Mouse (Mus musculus): ENCODE data around the gene Zfp513.
A peak's percentile ranks its signal among the peaks of the same experiment; 100 is the strongest.
"Not testable (repeated sequence)": the region's sequence is repeated elsewhere in the genome, so short reads cannot be mapped to it uniquely, and the experiment has no call there.

The Zfp513 gene

DNA sequence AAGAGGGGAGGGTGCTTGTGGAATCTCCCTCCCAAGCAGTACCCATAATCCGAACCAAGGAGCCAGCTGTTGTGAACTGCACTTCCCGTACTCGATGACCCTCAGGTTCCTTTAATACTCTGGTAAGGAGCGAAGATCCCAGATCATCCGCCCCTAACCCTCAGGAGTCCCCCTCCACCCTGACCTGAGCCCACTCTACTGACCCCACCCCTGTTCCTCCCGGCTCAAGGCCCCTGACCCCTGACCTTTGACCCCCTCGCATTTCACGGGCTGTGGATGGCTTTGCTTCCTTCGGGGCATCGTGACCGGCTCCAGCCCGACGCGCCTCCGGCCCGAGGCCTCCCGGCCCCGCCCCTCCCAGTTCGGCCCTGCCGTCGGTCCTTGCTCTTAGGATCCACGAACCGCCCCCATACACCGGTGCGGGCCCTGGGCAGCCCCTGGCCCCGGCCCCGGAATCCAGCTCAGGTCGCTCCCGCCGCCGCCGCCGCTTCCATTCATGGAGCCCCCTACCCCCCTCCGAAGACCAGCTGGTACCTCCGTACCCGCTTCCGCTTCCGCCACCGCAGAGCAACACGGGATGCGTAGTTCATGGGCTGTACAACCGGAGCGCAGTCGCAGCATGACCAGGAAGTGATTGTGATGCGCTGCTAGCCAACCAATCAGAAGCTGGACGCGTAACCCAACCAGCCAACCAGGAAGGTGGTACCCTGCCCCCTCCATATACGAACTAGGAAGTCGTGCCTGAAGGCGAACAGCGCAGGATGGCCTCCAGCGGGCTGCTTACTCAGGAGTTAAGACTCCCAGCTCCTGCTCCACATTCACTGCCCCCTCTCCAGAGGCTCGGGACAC lies at the start of gene Zfp513:
TSS of gene Zfp513 (minus strand) at position 562 of the 849 bp plus-strand sequence.
- peak; percentile 97 for DNase-seq (ENCODE audit: low spot score)

DNA sequence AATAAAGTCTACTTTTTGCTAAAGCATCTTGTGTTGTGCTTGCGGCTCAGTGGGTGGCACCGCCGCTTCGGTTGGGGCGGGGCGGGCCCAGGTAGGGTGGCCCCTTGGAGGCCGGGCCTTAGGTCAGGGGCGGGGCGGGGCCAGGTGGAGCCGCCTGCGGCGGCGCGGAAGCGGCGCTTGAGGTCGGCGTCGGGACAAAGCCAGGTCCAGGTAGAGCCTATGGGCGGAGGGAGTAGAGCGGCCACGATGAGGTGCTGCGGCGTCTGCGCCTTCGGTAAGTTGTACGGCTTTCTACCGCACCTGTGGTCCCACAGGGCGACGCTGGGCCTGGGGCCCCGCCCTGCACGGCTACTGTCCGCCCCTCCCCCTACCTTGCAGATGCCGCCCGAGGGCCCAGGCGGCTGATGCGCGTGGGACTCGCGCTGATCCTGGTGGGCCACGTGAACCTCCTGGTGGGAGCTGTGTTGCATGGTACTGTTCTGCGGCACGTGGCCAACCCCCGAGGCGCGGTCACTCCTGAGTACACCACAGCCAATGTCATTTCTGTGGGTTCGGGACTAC lies 49.5 kb upstream of the Zfp513 start, which contains the start of gene Krtcap3:
TSS of gene Krtcap3 (plus strand) at position 151 of the 561 bp plus-strand sequence.
- DNase-seq (ENCODE audit: low spot score), result peak; percentile 78

DNA sequence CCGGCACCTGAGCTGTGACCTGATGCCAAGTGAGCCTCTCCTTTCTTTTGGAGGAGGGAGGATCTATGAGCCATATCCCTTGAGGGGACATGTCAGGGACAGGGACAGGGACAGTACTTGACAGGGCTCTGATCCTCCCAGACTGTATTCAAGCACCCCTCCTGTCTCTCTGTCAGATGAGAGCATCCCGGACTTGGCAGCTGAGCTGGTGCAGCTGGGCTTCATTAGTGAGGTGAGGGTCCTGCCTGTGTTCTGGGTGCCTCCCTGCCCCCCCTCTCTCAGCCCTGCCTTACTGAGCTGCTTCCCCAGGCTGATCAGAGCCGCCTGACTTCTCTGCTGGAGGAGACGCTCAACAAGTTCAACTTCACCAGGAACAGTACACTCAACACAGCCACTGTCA lies 48.6 kb upstream of the Zfp513 start:
- DNase-seq (ENCODE audit: low spot score), result no peak

DNA sequence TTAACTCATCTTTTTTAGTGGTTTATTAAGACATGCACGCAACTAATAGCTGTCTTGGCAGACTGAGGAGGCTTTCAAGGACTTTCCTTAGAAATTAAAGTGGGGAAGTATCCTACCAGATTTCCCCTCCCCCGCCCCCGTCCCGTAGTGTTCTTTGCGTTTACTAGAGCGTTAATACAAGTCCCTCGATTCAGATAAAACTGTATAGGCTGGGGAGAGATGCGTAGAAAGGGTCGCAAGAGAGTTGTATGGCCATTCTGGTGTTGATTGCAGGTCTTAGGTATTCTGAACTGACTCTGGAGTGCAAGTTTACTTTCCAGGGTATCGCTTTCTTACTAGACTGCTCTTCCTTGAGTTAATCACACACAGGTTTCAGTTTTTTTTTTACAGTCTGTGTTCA lies 40.1 kb upstream of the Zfp513 start:
- no peak for DNase-seq (ENCODE audit: low spot score)

DNA sequence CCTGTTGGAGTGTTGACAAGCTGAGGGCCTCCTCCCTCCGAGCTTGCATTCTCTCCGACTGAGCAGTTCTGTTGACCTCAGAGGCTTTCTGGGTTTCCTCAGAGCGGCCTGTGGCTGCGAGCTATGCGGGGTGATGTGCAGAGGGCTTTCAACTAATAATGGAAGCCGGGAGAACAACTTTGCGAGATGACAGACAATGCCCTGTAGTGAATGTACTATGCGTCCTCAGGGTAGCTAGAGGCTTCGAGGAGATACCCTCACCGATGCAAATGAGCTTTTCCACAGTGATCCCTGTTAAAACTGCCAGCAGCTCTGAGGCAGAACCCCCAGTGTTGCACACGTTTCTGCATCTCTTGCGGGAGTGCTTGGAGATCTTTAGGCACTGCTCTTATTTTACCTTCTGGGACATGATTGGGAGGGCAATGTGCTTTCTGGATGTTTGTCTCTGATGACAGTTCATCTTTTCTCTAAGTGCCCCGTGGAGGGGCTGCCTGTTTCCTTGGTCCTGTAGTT lies 39.5 kb upstream of the Zfp513 start:
- no peak for DNase-seq (ENCODE audit: low spot score)

DNA sequence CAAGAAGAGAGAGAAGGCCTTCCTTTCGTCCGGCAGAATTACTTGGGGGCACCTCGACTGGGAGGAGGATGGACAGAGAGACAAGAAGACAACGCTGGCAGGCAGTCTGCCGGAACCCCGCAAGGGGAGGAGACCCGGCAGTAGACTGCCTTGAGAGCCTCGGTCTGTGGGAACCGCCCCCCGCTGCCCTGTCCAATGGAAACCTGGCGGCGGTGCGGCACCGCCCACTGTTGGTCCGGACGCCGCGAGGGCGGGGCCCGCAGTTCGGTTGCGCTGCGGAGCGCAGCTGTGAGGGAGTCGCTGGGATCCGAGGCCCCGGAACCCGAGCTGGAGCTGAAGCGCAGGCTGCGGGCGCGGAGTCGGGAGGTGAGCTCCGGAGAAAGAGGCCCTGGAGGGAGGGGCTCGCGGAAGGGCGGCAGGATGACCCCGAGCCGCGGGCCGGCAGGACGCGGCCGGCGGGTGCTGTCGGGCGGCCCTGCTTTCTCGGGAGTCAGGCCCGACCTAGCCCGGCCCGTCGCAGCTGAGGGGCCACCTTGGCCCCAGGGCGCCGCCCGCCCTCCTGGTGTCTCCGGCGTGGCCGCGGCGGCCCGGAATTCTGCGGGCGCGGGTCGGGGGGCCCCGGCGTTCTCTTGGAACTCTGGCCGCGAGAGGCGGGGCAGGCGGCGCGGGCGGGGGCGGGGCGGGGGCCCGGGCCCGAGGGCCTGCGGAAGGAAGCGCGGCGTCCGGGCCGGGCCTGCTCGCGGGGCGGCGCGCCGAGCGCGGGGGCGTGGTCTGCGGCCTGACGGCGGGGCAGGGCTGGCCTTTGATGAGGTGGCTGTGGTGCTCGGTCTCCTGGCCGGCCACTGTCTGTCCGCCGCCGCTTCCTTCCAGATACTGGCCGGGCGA lies 38.8 kb upstream of the Zfp513 start, which contains the start of the genes Nrbp1 and Gm9970:
TSS of gene Nrbp1 (plus strand) at position 228 of the 885 bp plus-strand sequence.
TSS of gene Gm9970 (minus strand) at position 596 of the 885 bp plus-strand sequence.
- peak; percentile 97 for DNase-seq (ENCODE audit: low spot score)

DNA sequence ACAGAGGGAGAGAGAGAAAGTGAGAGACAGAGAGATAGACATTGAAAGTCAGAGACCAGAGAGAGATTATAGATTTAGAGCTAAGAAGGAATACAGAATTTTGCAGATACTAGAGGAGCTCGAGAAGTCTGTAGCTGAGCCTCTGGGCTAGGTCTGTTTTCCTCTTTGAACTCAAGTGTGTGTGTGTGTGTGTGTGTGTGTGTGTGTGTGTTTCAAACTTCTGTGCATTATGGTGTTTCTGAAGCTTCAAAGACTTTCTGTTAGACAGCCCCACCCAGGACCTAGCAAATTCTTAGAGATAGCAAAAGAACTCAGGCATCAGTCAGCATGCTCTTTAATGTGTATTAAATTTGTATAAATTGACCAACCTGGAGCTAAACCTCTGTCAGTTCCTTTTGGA lies 24.5 kb upstream of the Zfp513 start:
- no peak for DNase-seq (ENCODE audit: low spot score)

DNA sequence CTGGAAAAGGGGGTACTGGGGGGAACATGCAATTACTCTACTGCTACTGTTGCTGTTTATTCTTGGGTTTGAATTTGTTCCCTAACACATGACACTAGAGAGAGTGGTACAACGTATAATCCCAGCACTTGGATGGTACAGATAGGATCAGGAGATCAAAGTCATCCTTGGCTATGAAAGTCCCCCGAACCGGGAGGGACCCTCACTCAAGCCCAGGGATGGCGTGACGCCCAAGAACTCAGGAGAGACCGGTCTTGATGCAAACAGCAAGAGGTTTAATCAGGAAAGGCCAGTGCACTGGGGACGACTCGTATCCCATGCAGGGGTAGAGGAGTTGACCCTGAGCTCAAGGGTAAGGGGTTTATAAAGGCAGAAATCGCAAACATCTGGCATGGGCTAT lies 20.6 kb upstream of the Zfp513 start:
- no peak for DNase-seq (ENCODE audit: low spot score)

DNA sequence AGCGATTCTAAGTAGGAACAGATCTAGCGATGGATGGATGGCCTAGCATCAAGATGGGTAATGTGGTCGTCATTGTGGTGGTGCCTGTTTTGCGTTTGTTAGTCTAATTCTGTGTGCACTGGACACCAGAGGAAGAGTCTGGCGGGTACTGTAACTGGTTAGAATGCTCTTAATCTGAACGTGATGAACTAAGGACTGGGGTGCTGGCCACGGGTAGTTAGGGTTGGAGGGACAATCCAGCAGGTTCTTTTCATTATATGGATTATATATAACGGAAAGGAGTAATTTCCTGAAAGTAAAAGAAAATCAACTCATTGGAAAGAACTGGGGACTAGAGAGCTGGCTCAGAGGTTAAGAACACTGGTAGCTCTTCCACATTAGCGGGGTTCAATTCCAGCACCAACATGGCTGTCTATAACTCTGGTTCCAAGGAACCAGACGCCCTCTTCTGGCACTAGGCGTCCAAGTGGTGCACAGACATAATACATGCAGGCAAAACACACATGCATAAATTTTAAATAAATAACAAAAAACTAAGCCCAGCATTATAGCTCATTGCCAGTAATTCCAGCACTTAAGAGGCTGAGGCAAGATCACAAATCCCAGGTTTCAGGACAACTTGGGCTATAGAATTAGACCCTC lies 19.3 kb upstream of the Zfp513 start:
- no peak for DNase-seq (ENCODE audit: low spot score)

DNA sequence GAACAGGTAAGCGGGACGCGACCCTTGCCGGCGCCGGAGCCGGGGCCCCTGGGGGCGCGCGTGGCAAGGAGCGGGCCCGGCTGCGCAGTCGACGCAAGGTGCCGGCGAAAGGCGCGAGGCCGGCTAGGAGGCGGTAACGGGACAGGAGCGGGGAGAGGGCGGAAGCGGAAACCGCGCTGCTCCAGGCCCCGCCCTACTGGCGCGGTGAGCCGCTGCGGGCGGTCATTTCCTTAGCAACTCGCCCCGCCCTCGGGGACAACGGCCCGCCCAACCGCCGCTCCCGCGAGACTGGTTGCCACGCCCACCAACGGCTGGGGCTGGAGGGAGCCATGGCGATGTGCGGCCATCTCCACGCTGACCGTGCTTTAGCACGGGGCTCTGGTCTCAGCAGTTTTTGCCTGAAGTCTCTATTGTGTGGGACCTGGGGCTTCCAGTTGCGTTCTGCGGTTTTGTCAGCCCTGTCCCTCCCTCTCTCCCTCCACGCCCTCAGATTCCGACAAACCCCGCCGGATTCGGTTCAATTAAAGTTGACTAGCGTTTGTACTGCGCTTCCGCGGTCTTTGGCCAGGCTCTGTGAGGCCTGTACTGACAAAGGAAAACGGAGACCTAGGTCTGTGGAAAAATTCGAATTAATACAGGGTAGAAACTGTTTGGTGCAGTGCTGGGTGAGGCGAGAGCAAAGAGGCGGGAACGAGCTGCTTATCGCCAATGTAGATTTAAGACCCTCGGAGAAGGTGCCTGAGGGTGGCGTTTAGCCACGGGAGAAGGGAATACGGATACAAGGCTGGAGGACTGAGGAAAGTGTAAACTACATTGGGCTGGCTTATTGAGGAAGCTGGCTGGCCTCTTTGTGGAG lies 18.6 kb upstream of the Zfp513 start, which contains the start of gene Ppm1g:
TSS of gene Ppm1g (minus strand) at position 240 of the 856 bp plus-strand sequence.
- peak; percentile 97 for DNase-seq (ENCODE audit: low spot score)

DNA sequence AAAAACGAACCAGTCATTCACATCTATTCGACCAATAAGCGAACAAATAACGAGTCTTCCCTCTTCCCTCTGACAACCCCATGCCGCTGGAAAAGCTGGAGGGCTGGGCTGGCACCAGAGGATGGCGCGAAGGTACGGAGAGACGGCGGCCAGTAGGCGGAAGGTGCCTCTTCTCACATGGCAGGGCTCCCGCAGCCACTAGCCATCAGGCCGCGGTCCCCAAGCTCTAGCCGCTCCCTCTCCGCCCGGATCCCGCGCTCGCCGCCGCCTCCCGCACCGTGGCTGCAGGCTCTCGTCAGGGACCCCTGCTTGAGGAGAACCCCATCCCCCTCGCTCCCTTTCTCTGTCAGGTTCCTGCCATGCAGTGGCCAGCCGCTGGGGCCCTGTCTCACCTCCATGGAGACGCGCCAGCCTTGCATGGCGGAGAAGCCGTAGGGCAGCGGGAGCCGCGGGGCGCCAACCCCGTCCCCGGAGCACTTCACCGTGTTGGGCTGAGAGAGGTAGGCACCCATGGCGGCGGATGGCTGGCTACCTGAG lies 17.9 kb upstream of the Zfp513 start:
- DNase-seq (ENCODE audit: low spot score), result no peak

DNA sequence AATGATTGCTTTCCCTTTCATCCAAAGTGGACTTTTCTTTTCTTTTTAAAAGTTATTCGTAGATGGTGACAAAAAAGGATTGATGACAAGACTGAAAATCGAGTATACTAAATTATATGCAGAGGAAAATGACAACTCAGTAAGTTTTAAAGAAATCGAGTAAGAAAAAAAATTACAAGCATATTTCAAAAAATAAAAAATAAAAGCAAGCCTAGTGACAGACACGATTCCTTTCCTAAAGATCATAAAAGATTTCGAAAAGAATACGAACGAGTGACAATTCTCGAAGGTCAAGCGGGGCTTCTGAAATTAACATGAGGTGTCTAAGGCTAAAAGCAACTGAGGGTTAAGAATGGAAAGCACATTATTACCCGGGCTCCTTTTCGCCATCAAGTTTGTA lies 17.4 kb upstream of the Zfp513 start:
- DNase-seq (ENCODE audit: low spot score), result no peak

DNA sequence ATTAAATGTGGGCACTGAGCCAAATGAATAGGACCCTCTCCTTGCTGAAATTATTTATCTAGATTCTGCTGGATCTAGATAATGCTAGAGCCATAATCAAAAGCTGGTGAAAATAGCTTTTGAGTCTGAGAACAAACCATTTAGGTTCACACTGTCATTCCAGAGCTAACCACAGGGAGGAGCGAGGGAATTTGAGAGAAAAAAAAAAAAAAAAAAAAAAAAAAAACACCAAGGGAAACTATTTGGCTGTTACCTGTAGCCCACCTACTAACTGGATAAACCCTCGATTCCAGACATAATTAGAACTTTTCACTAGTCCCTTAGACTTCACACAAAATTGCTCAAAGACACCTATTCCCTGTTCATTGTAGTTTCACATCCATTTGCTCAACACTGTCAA lies 17.0 kb upstream of the Zfp513 start:
- DNase-seq (ENCODE audit: low spot score), result no peak

DNA sequence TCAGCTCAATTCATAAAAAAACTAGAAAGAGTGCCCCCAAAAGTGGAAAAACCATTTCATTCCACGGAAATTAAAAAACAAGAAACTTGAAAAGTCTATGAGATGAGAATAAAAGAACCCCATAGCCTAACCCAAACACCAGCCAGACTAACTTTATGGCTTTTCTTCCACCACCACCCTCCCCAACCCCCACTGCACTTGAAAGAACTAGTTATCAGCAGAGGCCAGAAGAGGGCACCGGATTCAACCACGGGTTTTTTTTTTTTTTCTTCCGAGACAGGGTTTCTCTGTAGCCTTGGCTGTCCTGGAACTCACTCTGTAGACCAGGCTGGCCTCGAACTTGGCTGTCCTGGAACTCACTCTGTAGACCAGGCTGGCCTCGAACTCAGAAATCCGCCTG lies 16.2 kb upstream of the Zfp513 start:
- no peak for DNase-seq (ENCODE audit: low spot score)

DNA sequence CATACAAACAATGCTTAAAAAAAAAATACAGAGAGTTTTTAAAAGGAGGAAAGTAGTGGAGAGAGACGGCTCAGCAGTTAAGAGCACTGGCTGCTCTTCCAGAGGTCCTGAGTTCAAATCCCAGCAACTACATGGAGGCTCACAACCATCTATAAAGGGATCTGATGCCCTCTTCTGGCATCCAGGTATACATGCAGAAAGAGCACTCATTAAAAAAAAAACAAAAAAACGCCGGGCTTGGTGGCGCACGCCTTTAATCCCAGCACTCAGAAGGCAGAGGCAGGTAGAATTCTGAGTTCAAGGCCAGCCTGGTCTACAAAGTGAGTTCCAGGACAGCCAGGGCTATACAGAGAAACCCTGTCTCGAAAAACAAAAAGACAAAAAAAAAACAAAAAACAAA lies 14.5 kb upstream of the Zfp513 start:
- DNase-seq (ENCODE audit: low spot score), result not testable (repeated sequence)

DNA sequence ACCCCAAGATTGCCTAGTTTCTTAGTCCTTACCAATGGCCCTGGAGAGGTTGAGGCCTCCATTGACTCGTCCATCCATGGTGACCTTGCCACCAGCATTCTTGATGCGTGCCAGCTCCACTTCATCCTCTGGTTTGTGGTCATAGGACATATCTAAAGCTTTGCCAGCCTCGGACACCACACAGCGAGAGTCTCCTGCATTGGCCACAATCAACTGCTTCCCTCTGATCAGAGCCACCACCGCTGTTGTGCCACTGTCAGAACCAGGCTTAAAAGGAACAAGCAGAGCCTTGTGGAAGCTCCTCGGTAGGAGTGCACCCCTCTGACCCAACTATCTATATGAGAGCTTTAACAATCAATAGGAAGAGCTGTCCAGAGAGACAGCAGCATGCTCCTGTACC lies 2.3 kb upstream of the Zfp513 start:
- DNase-seq (ENCODE audit: low spot score), result no peak

DNA sequence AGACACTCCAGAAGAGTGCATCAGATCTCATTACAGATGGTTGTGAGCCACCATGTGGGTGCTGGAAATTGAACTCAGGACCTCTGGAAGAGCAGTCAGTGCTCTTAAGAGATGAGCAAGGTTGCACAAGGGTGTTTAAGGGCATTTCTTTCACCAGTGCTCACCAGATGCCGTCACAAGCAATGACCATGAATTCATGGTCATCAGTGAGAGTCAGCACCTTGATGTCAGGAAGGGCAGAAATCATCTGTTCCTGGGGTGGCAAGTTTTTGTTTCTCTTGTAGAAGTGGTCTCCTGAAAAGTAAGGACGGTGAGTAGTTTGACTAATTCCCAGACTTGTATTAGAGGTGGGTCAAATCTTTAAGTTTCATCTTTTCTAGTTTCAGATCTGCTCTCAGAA lies 1.8 kb upstream of the Zfp513 start:
- DNase-seq (ENCODE audit: low spot score), result no peak

DNA sequence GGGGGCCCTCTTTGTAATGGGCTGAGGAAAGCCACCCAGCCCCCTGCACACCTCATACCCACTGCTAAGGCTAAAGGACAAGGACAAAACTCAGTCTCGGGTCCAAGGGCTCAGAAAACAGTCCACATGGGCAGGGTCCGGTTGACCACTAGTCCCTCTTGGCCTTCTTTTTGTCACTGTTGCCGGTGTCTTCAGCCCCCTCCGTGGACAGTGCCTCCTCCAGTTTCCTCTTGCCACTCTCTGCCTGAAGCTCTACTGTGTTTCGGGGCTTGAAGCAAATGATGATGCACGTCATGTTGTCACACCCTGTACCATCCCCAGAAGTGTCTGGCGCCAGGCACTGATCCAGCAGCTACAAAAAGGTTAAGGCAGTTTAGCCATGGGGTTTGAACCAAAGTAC lies 830 bp upstream of the Zfp513 start:
- no peak for DNase-seq (ENCODE audit: low spot score)

DNA sequence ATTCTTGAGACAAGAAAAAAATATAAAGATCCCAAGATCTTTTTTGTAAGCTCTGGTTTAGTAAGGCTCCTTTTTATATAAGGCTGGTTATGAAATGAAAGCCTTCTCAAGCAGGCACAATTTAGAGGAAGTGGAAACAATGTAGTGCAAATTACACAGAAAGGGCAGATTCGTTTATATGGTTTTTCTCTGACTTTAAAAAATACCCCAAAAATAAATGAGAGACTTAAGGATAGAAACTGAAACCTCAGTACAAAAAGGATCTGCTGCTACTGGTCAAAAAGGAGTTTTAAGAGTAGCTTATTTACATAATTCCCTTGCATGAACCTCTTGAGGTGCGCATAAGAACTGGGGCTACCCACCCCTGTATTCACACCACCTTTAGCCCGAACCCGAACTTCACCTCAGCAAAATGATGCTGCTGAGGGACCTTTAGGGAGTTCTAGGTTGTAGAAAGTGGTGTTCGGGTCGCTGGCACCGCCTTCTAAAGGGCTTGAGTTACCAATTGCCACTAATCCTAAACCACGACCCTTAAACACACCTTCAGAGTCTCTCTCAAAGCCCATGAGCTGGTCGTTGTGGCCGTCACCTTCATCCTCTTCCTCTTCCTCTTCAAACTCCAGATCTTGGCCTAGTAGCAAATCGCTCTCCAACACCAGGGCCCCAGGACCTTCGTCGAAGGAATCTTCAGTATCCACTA lies 911 bp downstream of the Zfp513 start:
- no peak for DNase-seq (ENCODE audit: low spot score)

DNA sequence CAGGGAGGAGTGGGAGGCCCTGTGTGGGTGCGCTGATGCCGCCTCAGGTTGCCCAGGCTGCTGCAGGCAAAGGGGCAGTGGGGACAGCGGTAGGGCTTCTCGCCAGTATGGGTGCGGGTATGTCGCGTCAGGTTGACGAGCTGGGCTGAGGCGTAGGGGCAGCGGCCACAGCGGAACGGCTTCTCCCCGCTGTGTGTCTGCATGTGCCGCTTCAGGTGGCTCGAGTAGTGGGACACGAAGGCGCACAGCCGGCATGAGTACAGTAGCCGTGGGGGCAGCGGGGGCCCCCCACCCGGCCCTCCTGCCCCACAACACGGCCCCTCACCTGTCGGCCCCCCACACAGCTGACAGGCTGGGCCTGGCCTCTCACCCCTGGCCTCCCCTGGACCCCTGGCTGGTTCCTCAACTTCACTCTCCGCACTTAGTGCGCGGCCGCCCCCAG lies 1.8 kb downstream of the Zfp513 start:
- no peak for DNase-seq (ENCODE audit: low spot score)
